Comparison of ENCODE assay signal across 7 mouse cellular contexts in genomic region chr2:23155777-23156607, GRCm38 (mm10). TPM values are rescaled to one million over a fixed set of nuclear protein-coding genes. Genes with fewer than 3 reads are reported as not detected.
A peak's percentile ranks its signal among the peaks of the same experiment; 100 is the strongest.
DNase-seq lines count a peak whose midpoint lies in the region; ATAC-seq lines count a peak whose summit lies in the region.

Mastl (minus strand) TSS chr2:23156024.
Yme1l1 (plus strand) TSS chr2:23156369.

- H3K27ac ChIP-seq in intestine, embryonic 16.5 days (ENCODE audit: low read length), result peak within 1 kb of the TSS; percentile 100
- H3K27ac ChIP-seq in midbrain, embryonic 11.5 days (ENCODE audit: low read depth, low read length), result peak within 1 kb of the TSS; percentile 96

- no peaks in the 10 kb centered on the region for H3K27me3 ChIP-seq in intestine, embryonic 16.5 days (replicated peaks; ENCODE audit: control insufficient read depth, insufficient read depth, low read length)
- no peaks in the 10 kb centered on the region for H3K27me3 ChIP-seq in midbrain, embryonic 11.5 days (ENCODE audit: control insufficient read depth, insufficient read depth, low read length)

- peak; percentile 99 for ATAC-seq in intestine, embryonic 16.5 days
- peak; percentile 98 for ATAC-seq in midbrain, embryonic 11.5 days (ENCODE audit: low FRiP score)

- DNase-seq in adrenal gland, adult 8-10 months, result peak; percentile 98
- peak; percentile 93 for DNase-seq in embryo, embryonic 9.5 days (ENCODE audit: extremely low spot score)
- DNase-seq in gastrocnemius, postnatal 4 days (ENCODE audit: low spot score in 2 of 2), result peak; percentile 96 to 98
- DNase-seq in left cerebral cortex, postnatal 36 days (ENCODE audit: low spot score in 2 of 2), result peak; percentile 97 to 98
- peak; percentile 99 for DNase-seq in midbrain, embryonic 11.5 days (ENCODE audit: low spot score, missing footprints)
- DNase-seq in skeletal muscle tissue, adult 2 months (ENCODE audit: low read depth, low spot score), result peak; percentile 97

- peaks cover 14% of the 10 kb centered on the region for H3K4me1 ChIP-seq in intestine, embryonic 16.5 days (ENCODE audit: control insufficient read depth, insufficient read depth, low read length)
- H3K4me1 ChIP-seq in midbrain, embryonic 11.5 days (ENCODE audit: control insufficient read depth, insufficient read depth, low read length), result peaks cover 15% of the 10 kb centered on the region

- peak within 1 kb of the TSS; percentile 74 for H3K4me3 ChIP-seq in intestine, embryonic 16.5 days (ENCODE audit: low read length)
- H3K4me3 ChIP-seq in midbrain, embryonic 11.5 days (ENCODE audit: low read depth, low read length), result peak within 1 kb of the TSS; percentile 55

- WGBS in intestine, embryonic 16.5 days, result under 1% methylated on average over 61 of the region's 61 CpGs
- under 1% methylated on average over 61 of the region's 61 CpGs for WGBS in midbrain, embryonic 11.5 days

- intact Hi-C loops in left cerebral cortex, postnatal 36 days (cut with DNase I), result loop anchor here (2.0 kb wide), 1 partner anchor 87 kb away; the partner anchor contains the start of gene Acbd5

- H3K9me3 ChIP-seq in intestine, embryonic 16.5 days (ENCODE audit: control insufficient read depth, low read length), result no peaks in the 10 kb centered on the region
- no peaks in the 10 kb centered on the region for H3K9me3 ChIP-seq in midbrain, embryonic 11.5 days (ENCODE audit: control insufficient read depth, low read length)

- H3K4me2 ChIP-seq in intestine, embryonic 16.5 days (ENCODE audit: low read depth, low read length), result peak within 1 kb of the TSS; percentile 78
- peak within 1 kb of the TSS; percentile 73 for H3K4me2 ChIP-seq in midbrain, embryonic 11.5 days

- no peaks in the 10 kb centered on the region for H3K36me3 ChIP-seq in intestine, embryonic 16.5 days (ENCODE audit: control insufficient read depth, insufficient read depth, low read length)
- no peaks in the 10 kb centered on the region; the same call in 1 of the 2 replicates for H3K36me3 ChIP-seq in midbrain, embryonic 11.5 days (ENCODE audit: control insufficient read depth, insufficient read depth, low read length)

- peak within 1 kb of the TSS; percentile 79 for H3K9ac ChIP-seq in intestine, embryonic 16.5 days (ENCODE audit: low read depth, low read length)
- H3K9ac ChIP-seq in midbrain, embryonic 11.5 days (ENCODE audit: low read length), result peak within 1 kb of the TSS; percentile 63

RNA-seq across cellular contexts. Expression of gene Mastl, which starts in this region (rescaled TPM):
- 1 to 10 TPM in 2 of 4 experiments, under 1 TPM in 2; 0.93 to 1.4 (median 1.00) TPM for total RNA-seq in adrenal gland, adult 8-10 months (2022)
- total RNA-seq in gastrocnemius, postnatal 4 days (2021), result 1 to 10 TPM; 5.8 to 6.5 TPM
- 5.9 and 7.8 TPM in 2 replicates for polyA plus RNA-seq in intestine, embryonic 16.5 days (2015; fragmentation: Nextera tagmentation; extraction: Ambion mirVana)
- 1 to 10 TPM; 1.1 TPM for total RNA-seq in left cerebral cortex, postnatal 36 days (2021)
- polyA plus RNA-seq in midbrain, embryonic 11.5 days (2014; fragmentation: Nextera tagmentation; extraction: Ambion mirVana), result 11.7 and 14.3 TPM in 2 replicates

RNA-seq across cellular contexts. Expression of gene Yme1l1, which starts in this region (rescaled TPM):
- total RNA-seq in adrenal gland, adult 8-10 months (2022), result 100 to 1,000 TPM; 121 to 125 (median 122) TPM
- 10 to 100 TPM; 81.9 to 92.3 TPM for total RNA-seq in gastrocnemius, postnatal 4 days (2021)
- polyA plus RNA-seq in intestine, embryonic 16.5 days (2015; fragmentation: Nextera tagmentation; extraction: Ambion mirVana), result 58.7 and 59.2 TPM in 2 replicates
- 10 to 100 TPM; 74.2 to 97.1 TPM for total RNA-seq in left cerebral cortex, postnatal 36 days (2021)
- polyA plus RNA-seq in midbrain, embryonic 11.5 days (2014; fragmentation: Nextera tagmentation; extraction: Ambion mirVana), result 87.5 and 98.9 TPM in 2 replicates

Comparison
In these comparisons a context has a peak if more than half of its experiments do, and no peak if none do; other contexts are left out.
1. Peak in every context shown above with its lines: DNase-seq, ATAC-seq, H3K4me3 ChIP-seq and H3K27ac ChIP-seq.